Mouse (Mus musculus): ENCODE measurements around the gene Hook2. TPM values are rescaled to one million over a fixed set of nuclear protein-coding genes. Genes with fewer than 3 reads are reported as not detected.

Hook2 gene
- total RNA-seq, 2 experiments from 2014 or later = 7.6 to 9.3 TPM

- peak; percentile 76 to 91 for DNase-seq (ENCODE audit: extremely low spot score in 1 of 2, low spot score in 1 of 2)
These were observed 4.6 kb upstream of the Hook2 start for GRCm38 (mm10) chr8:84985684-84986378.

- no peak for DNase-seq (ENCODE audit: extremely low spot score in 1 of 2, low spot score in 1 of 2)
These were observed 3.9 kb upstream of the Hook2 start for GRCm38 (mm10) chr8:84986379-84986945.

GRCm38 (mm10) chr8:84987388-84987787, 3.0 kb upstream of the Hook2 start:
- DNase-seq (ENCODE audit: extremely low spot score in 1 of 2, low spot score in 1 of 2) = no peak

- no peak for DNase-seq (ENCODE audit: extremely low spot score in 1 of 2, low spot score in 1 of 2)
These were observed 2.5 kb upstream of the Hook2 start for GRCm38 (mm10) chr8:84987903-84988302.

- no peak for DNase-seq (ENCODE audit: extremely low spot score in 1 of 2, low spot score in 1 of 2)
These were observed 1.1 kb upstream of the Hook2 start for GRCm38 (mm10) chr8:84989311-84989731.

GRCm38 (mm10) chr8:84989810-84990209, 593 bp upstream of the Hook2 start:
- DNase-seq (ENCODE audit: extremely low spot score in 1 of 2, low spot score in 1 of 2) = peak; percentile 85 to 89

- no peak for DNase-seq (ENCODE audit: extremely low spot score in 1 of 2, low spot score in 1 of 2)
These were observed 433 bp downstream of the Hook2 start for GRCm38 (mm10) chr8:84990836-84991235.

- DNase-seq (ENCODE audit: extremely low spot score in 1 of 2, low spot score in 1 of 2) = no peak
These were observed 4.0 kb downstream of the Hook2 start for GRCm38 (mm10) chr8:84994375-84994774.

GRCm38 (mm10) chr8:84995680-84996079, 5.3 kb downstream of the Hook2 start:
- no peak for DNase-seq (ENCODE audit: extremely low spot score in 1 of 2, low spot score in 1 of 2)

- no peak for DNase-seq (ENCODE audit: extremely low spot score in 1 of 2, low spot score in 1 of 2)
These were observed 6.6 kb downstream of the Hook2 start for GRCm38 (mm10) chr8:84996978-84997377.

GRCm38 (mm10) chr8:84997649-84998295, 7.4 kb downstream of the Hook2 start:
- peak; percentile 82 to 98 for DNase-seq (ENCODE audit: extremely low spot score in 1 of 2, low spot score in 1 of 2)

- no peak for DNase-seq (ENCODE audit: extremely low spot score in 1 of 2, low spot score in 1 of 2)
These were observed 17.3 kb downstream of the Hook2 start for GRCm38 (mm10) chr8:85007686-85008085.

GRCm38 (mm10) chr8:85011242-85011641, 20.8 kb downstream of the Hook2 start:
- no peak for DNase-seq (ENCODE audit: extremely low spot score in 1 of 2, low spot score in 1 of 2)

GRCm38 (mm10) chr8:85013230-85013840, 22.9 kb downstream of the Hook2 start:
- peak; percentile 56 to 73 for DNase-seq (ENCODE audit: extremely low spot score in 1 of 2, low spot score in 1 of 2)

GRCm38 (mm10) chr8:85014431-85014830, 24.0 kb downstream of the Hook2 start, which contains the start of gene Best2:
Gene Best2, minus strand, starts transcription at chr8:85014531.
- no peak for DNase-seq (ENCODE audit: extremely low spot score in 1 of 2, low spot score in 1 of 2)

- no peak for DNase-seq (ENCODE audit: extremely low spot score in 1 of 2, low spot score in 1 of 2)
These were observed 26.3 kb downstream of the Hook2 start for GRCm38 (mm10) chr8:85016724-85017123.

- no peak for DNase-seq (ENCODE audit: extremely low spot score in 1 of 2, low spot score in 1 of 2)
These were observed 26.8 kb downstream of the Hook2 start for GRCm38 (mm10) chr8:85017209-85017608.

GRCm38 (mm10) chr8:85021514-85022055, 31.2 kb downstream of the Hook2 start:
- no peak for DNase-seq (ENCODE audit: extremely low spot score in 1 of 2, low spot score in 1 of 2)

GRCm38 (mm10) chr8:85023846-85024245, 33.4 kb downstream of the Hook2 start:
- no peak for DNase-seq (ENCODE audit: extremely low spot score in 1 of 2, low spot score in 1 of 2)

- DNase-seq (ENCODE audit: extremely low spot score in 1 of 2, low spot score in 1 of 2) = peak; percentile 68 to 75
These were observed 34.9 kb downstream of the Hook2 start, which contains the start of gene Asna1 for GRCm38 (mm10) chr8:85025098-85025932. Gene Asna1, minus strand, starts transcription at chr8:85025281.

All from layer of hippocampus, postnatal 25 days (tissue).